Mouse (Mus musculus) kidney, postnatal 25 days (tissue): ENCODE measurements around the gene Ttc38.
A peak's percentile ranks its signal among the peaks of the same experiment; 100 is the strongest.

Source experiments
- DNase-seq, 2 experiments: peaks; one replicate each; pipeline ENCODE4 v3.0.0; 2021; ENCODE audit warnings: mixed read lengths in 2 of 2

Ttc38 gene

DNA sequence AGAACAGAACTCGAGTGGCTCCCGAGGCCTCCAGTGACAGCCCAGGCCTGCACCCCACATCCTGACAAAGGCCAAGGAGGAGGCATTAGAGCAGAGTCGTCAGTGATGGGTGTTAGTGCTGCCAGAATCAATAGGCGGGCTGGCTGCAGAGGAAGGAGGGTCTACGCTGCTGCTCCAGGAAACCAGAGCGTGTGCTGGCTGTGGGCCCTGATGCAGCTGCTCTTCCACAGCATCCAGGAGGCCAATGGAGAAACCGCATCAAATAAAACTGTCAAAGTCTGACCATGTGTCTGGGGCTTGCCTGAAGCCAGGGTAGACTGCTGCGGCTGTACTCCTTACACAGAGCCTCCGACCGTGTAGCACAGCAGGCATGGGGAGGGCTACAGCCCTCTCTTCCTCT lies 65.0 kb downstream of the Ttc38 start:
- DNase-seq = no peak

DNA sequence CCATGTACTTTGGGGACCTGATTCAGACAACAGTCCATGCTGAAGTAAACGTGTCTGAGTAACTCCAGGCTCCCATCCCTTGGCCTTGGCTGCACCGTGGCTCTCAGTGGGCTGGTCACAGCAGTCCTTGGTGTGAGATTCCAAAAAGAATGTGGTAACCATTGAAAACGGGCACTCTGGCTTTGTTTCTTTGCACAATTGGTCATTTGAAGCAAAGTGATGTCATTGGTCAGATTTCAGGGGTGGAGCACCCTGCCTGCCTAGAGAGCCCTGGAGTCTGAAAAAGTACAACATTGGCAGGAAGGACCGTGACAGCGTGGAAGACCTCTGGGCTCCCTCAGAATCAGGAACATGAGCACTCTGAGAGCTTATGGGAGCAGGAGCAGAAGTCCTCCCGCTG lies 67.3 kb downstream of the Ttc38 start:
- DNase-seq = no peak

DNA sequence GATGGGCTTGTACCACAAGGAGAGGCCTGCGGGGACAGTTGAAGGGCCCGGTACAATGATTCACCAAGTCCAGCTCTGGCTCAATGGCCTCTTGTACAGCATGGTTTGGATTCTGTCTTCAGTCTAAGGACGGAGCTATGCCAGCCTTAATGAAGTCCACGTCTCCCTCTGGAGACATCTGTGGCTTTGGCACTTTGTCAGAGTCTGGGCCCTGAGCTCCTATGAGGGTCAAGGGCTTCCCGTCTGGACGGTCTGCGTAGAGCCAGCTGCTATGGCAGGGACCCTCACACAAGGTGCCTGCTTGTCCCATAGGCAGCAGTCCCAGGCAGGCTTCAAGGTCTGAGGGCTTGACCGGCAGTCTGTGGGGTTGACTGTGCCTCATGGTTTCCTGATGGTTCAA lies 68.2 kb downstream of the Ttc38 start:
- DNase-seq = no peak

DNA sequence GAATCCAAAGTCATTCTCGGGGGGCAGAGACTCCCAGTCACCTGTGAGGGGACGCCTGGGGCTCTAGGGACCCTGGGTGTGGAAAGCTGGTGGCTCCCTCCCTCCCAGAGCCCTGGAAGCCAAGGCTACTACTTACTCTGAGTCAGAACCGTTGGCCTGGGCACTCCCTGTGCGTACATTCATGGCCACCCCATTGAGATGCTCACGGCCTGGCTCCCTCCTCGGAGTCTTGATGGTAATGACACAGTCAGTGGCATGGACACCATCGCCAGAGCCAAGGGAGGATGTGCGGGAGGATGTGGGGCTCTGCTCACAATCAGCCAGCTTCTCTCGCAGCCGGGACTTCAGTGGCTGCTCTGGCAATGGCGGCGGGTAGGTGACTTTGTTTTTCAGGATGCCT lies 68.7 kb downstream of the Ttc38 start:
- DNase-seq = no peak

DNA sequence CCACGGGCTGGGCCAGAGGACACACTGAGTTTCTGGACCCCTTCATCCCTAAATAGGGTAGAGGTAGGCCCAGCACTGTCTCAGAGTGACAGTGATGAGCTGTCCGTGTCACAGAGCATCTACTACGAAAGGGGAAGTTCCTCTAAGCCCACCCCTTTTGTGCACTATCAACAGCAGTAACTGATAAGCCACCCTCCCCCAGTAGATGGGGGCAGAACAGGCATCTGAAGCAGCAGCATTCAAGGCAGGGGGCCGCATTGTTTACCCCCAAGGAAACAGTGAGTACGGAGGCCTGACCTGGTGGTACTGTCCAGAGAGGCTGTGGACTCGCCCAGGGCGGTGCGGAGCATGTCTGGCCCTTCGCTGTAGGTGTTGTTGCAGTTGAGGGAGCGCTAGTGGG lies 70.4 kb downstream of the Ttc38 start:
- no peak for DNase-seq

DNA sequence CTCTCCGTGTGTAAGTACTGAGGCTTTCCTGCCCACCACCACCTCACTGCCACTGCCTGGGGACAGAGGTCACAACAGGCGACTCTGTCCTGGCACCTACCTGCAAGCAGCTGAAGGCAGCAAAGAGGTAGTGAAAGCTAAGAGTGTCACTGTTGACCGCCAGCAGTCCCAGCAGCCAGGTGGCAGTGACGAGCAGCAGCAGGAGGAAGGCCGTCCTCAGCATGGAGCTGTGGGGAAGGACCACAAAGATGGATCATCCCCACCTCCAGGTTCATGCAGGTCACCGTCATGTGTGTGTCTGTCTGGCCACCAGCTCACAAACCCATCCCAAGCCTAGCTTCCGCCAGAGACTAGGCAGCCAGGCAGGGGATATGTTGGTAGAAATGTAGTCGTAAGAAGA lies 71.7 kb downstream of the Ttc38 start:
- peak; percentile 14 to 40 for DNase-seq
